Mouse (Mus musculus) NIH3T3 (cell line): ENCODE data around the gene Espn.

ENCODE experiments used
- DNase-seq: peaks from one replicate; pipeline ENCODE4 v3.0.0-alpha.2; 2012; ENCODE audit warnings: low read depth

Gene Espn

GRCm38 (mm10) chr4:152125161-152126025, 26.8 kb downstream of the Espn start:
- DNase-seq: no peak

- no peak for DNase-seq
Measured at GRCm38 (mm10) chr4:152124361-152124961, 27.7 kb downstream of the Espn start.

- no peak for DNase-seq
Measured at GRCm38 (mm10) chr4:152121183-152121505, 31.0 kb downstream of the Espn start.

- DNase-seq: no peak
Measured at GRCm38 (mm10) chr4:152120311-152121182, 31.6 kb downstream of the Espn start.

GRCm38 (mm10) chr4:152119396-152120292, 32.5 kb downstream of the Espn start:
- peak; percentile 21 for DNase-seq

GRCm38 (mm10) chr4:152117538-152117937, 34.6 kb downstream of the Espn start:
- no peak for DNase-seq

- DNase-seq: no peak
Measured at GRCm38 (mm10) chr4:152115921-152116612, 36.1 kb downstream of the Espn start, which contains the start of gene Tnfrsf25. TSS of gene Tnfrsf25 (plus strand) at chr4:152115934.

- no peak for DNase-seq
Measured at GRCm38 (mm10) chr4:152114080-152114479, 38.1 kb downstream of the Espn start.

GRCm38 (mm10) chr4:152112329-152112728, 39.8 kb downstream of the Espn start:
- DNase-seq: no peak

GRCm38 (mm10) chr4:152110689-152111088, 41.5 kb downstream of the Espn start:
- no peak for DNase-seq

GRCm38 (mm10) chr4:152109509-152109908, 42.7 kb downstream of the Espn start:
- DNase-seq: no peak

- DNase-seq: no peak
Measured at GRCm38 (mm10) chr4:152108673-152109072, 43.5 kb downstream of the Espn start.

GRCm38 (mm10) chr4:152107971-152108509, 44.1 kb downstream of the Espn start:
- no peak for DNase-seq

- DNase-seq: no peak
Measured at GRCm38 (mm10) chr4:152107493-152107892, 44.7 kb downstream of the Espn start.

GRCm38 (mm10) chr4:152106746-152107145, 45.4 kb downstream of the Espn start:
- no peak for DNase-seq

- peak; percentile 74 for DNase-seq
Measured at GRCm38 (mm10) chr4:152103025-152103424, 49.1 kb downstream of the Espn start.

- no peak for DNase-seq
Measured at GRCm38 (mm10) chr4:152101921-152102320, 50.2 kb downstream of the Espn start.

- no peak for DNase-seq
Measured at GRCm38 (mm10) chr4:152101081-152101653, 51.0 kb downstream of the Espn start.

GRCm38 (mm10) chr4:152100541-152100940, 51.6 kb downstream of the Espn start:
- peak; percentile 68 for DNase-seq
